Mouse (Mus musculus) kidney, adult 11 months (tissue): ENCODE results near the gene Tmem174.

Source experiments
- DNase-seq: peaks from one replicate; pipeline ENCODE4 v3.0.0; 2022

Gene Tmem174

GRCm38 (mm10) chr13:98632306-98632942 lies 4.8 kb downstream of the Tmem174 start:
- no peak for DNase-seq

- DNase-seq: no peak
Observed at GRCm38 (mm10) chr13:98631105-98631838, 5.9 kb downstream of the Tmem174 start.

- DNase-seq: peak; percentile 55
Observed at GRCm38 (mm10) chr13:98626736-98627135, 10.5 kb downstream of the Tmem174 start.

- DNase-seq: no peak
Observed at GRCm38 (mm10) chr13:98624506-98624905, 12.7 kb downstream of the Tmem174 start.

GRCm38 (mm10) chr13:98622881-98623549 lies 14.2 kb downstream of the Tmem174 start:
- DNase-seq: no peak

- DNase-seq: no peak
Observed at GRCm38 (mm10) chr13:98617429-98618067, 19.7 kb downstream of the Tmem174 start.

GRCm38 (mm10) chr13:98607885-98608477 lies 29.2 kb downstream of the Tmem174 start:
- DNase-seq: no peak

- DNase-seq: no peak
Observed at GRCm38 (mm10) chr13:98603799-98604198, 33.4 kb downstream of the Tmem174 start.

GRCm38 (mm10) chr13:98596746-98597145 lies 40.5 kb downstream of the Tmem174 start:
- peak; percentile 36 for DNase-seq

- DNase-seq: no peak
Observed at GRCm38 (mm10) chr13:98594726-98595141, 42.5 kb downstream of the Tmem174 start.

- no peak for DNase-seq
Observed at GRCm38 (mm10) chr13:98593938-98594539, 43.2 kb downstream of the Tmem174 start.

- DNase-seq: peak; percentile 30
Observed at GRCm38 (mm10) chr13:98591406-98591805, 45.8 kb downstream of the Tmem174 start.

- DNase-seq: no peak
Observed at GRCm38 (mm10) chr13:98590693-98591389, 46.4 kb downstream of the Tmem174 start.

GRCm38 (mm10) chr13:98589572-98589971 lies 47.6 kb downstream of the Tmem174 start:
- no peak for DNase-seq

- peak; percentile 75 for DNase-seq
Observed at GRCm38 (mm10) chr13:98588951-98589501, 48.2 kb downstream of the Tmem174 start.

- no peak for DNase-seq
Observed at GRCm38 (mm10) chr13:98588480-98588879, 48.7 kb downstream of the Tmem174 start.

- peak; percentile 18 for DNase-seq
Observed at GRCm38 (mm10) chr13:98587639-98588038, 49.6 kb downstream of the Tmem174 start.

- DNase-seq: no peak
Observed at GRCm38 (mm10) chr13:98586817-98587575, 50.2 kb downstream of the Tmem174 start.
